Mouse (Mus musculus) lung, adult 2 months (tissue): ENCODE data around the gene D7Ertd443e.

Source experiments
- CTCF ChIP-seq: fragments of 200-500 bp; IDR thresholded peaks from 2 replicates; pipeline ENCODE4 v1.5.1; 2011; ENCODE audit warnings: mild to moderate bottlenecking, low read length, control low read depth; ENCODE audit not compliant: insufficient read depth
- POLR2A ChIP-seq: fragments of 200-500 bp; IDR thresholded peaks from 2 replicates; pipeline ENCODE4 v1.6.1; 2011; ENCODE audit warnings: low read depth, mild to moderate bottlenecking, control low read depth, low read length, borderline replicate concordance; ENCODE audit errors: extremely low read depth

- TF ChIP-seq CTCF (peak; percentile 79), POLR2A (no peak)
Observed at GRCm38 (mm10) chr7:134263146-134263906, 122.1 kb downstream of the D7Ertd443e start.
